Mouse (Mus musculus): ENCODE data around the gene Pitx3. TPM values are rescaled to one million over a fixed set of nuclear protein-coding genes. Genes with fewer than 3 reads are reported as not detected.

The Pitx3 gene
- polyA plus RNA-seq, 1 experiment from 2014 or later, result 0.28 TPM

DNA sequence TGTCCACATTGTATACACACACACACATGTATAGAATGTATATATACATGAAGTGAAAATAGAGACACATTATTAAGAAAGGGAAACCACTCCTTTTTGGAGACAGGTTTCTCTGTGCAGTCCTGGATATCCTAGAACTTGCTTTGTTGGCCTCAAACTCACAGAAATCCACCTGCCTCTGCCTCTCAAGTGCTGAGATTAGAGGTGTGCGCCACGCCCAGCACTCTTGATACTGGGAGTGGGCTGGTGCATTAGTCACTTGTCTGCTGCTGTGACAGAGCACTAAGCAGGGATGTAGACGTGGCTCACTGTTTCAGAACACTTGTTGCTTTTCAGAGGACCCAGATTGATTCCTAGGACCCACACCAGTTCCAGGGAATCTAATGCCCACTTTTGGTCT, 17.8 kb upstream of the Pitx3 start:
- Histone ChIP-seq H3K36me3 (replicated peaks) (peaks cover 34% of the 10 kb centered on the region), H3K27ac (replicated peaks) (no peak overlapping the region), H3K9ac (no peak overlapping the region), H3K4me2 (no peak overlapping the region), H3K9me3 (replicated peaks) (no peaks in the 10 kb centered on the region), H3K27me3 (no peaks in the 10 kb centered on the region), H3K4me3 (replicated peaks) (no peak overlapping the region), H3K4me1 (replicated peaks) (no peaks in the 10 kb centered on the region)
- 78% methylated on average over 3 of the region's 3 CpGs for WGBS (ENCODE audit: insufficient replicate concordance)
- ATAC-seq (ENCODE audit: insufficient read depth), result no peak

DNA sequence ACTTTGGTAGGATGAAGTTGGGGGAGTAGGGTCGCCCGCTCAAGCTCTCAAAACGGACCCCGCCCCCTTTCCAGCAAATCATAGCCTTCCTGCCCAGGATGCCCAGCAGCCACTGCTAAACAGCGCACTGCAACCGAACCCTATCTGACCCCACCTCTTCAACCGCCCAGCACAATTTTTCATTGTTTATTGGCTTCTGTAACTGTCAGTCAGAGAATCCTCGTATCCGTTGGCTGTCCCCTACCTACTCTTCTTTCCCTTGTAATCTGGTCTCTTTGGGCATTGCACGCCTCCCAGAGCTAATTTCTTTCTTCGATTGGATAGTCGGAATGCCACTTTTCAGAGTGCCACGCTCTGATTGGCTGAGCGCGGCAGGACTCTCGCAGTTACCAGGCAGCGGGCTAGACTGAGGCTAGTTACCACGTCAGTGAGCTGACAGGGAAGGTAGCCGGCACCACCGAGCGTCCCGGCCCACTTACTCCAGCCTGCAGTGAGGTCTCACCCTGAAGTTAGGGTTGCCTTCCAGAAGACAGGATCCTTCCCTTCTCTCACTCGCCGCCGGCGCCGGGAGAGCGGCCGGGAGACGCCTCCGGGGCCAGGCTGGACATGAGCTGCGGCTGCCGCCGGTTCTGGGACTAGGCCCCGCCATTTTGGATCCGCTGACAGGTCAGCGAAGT, 4.1 kb upstream of the Pitx3 start, which contains the start of gene Gbf1:
Gene Gbf1 (plus strand): TSS at position 383 of the 677 bp plus-strand sequence.
- peaks cover 42% of the 10 kb centered on the region for H3K4me1 ChIP-seq (replicated peaks)
- H3K4me2 ChIP-seq, result peak within 1 kb of the TSS; percentile 86
- no peaks in the 10 kb centered on the region for H3K9me3 ChIP-seq (replicated peaks)
- peak within 1 kb of the TSS; percentile 89 for H3K4me3 ChIP-seq (replicated peaks)
- no peaks in the 10 kb centered on the region for H3K36me3 ChIP-seq (replicated peaks)
- under 1% methylated on average over 37 of the region's 37 CpGs for WGBS (ENCODE audit: insufficient replicate concordance)
- H3K9ac ChIP-seq, result peak within 1 kb of the TSS; percentile 85
- peak within 1 kb of the TSS; percentile 54; the same call in 1 of the 2 replicates for H3K27ac ChIP-seq (replicated peaks)
- ATAC-seq (ENCODE audit: insufficient read depth), result peak; percentile 95
- peaks cover 44% of the 10 kb centered on the region for H3K27me3 ChIP-seq

- no peak overlapping the region for H3K9ac ChIP-seq
- peak overlapping the region; percentile 79 for H3K4me2 ChIP-seq
- no peak for ATAC-seq (ENCODE audit: insufficient read depth)
- 28% methylated on average over 12 of the region's 12 CpGs for WGBS (ENCODE audit: insufficient replicate concordance)
- H3K9me3 ChIP-seq (replicated peaks), result no peaks in the 10 kb centered on the region
- no peak overlapping the region; the same call in 1 of the 2 replicates for H3K4me3 ChIP-seq (replicated peaks)
- H3K36me3 ChIP-seq (replicated peaks), result no peaks in the 10 kb centered on the region
- H3K27me3 ChIP-seq, result peaks cover 76% of the 10 kb centered on the region
- H3K4me1 ChIP-seq (replicated peaks), result peaks cover 37% of the 10 kb centered on the region
- no peak overlapping the region for H3K27ac ChIP-seq (replicated peaks)
Measured at GRCm38 (mm10) chr19:46149091-46149490, 965 bp upstream of the Pitx3 start.

- peaks cover 30% of the 10 kb centered on the region for H3K4me1 ChIP-seq (replicated peaks)
- WGBS (ENCODE audit: insufficient replicate concordance), result under 1% methylated on average over 27 of the region's 27 CpGs
- H3K36me3 ChIP-seq (replicated peaks), result no peaks in the 10 kb centered on the region
- peak overlapping the region; percentile 55 for H3K4me3 ChIP-seq (replicated peaks)
- peak overlapping the region; percentile 79 for H3K4me2 ChIP-seq
- H3K9me3 ChIP-seq (replicated peaks), result no peaks in the 10 kb centered on the region
- no peak overlapping the region for H3K27ac ChIP-seq (replicated peaks)
- peak overlapping the region; percentile 21; the same call in 1 of the 2 replicates for H3K9ac ChIP-seq
- ATAC-seq (ENCODE audit: insufficient read depth), result peak; percentile 23
- peaks cover 83% of the 10 kb centered on the region for H3K27me3 ChIP-seq
Measured at GRCm38 (mm10) chr19:46148372-46148760, 240 bp upstream of the Pitx3 start.

DNA sequence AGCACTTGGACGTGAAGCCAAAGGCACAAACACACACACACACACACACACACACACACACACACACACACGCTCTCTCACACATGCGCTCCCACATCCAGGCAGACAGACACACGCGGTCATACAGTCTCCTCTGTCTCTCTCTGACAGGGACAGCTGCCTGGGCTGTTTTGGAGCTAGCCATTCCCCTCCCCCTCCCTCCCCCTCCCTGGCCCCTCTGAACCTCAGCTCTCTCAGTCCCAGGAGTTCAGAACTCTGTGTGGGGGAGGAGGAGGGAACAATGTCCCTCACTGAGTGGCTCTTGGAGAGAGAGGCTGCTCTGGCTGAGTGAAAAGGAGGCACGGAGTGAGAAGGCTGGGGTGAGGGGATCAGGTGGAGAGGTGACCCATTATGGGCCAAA, 7.0 kb downstream of the Pitx3 start:
- Histone ChIP-seq H3K4me1 (replicated peaks) (peaks cover 20% of the 10 kb centered on the region), H3K27ac (replicated peaks) (no peak overlapping the region), H3K9ac (no peak overlapping the region), H3K27me3 (peaks cover 100% of the 10 kb centered on the region), H3K4me3 (replicated peaks) (no peak overlapping the region), H3K4me2 (no peak overlapping the region), H3K9me3 (replicated peaks) (no peaks in the 10 kb centered on the region), H3K36me3 (replicated peaks) (no peaks in the 10 kb centered on the region)
- ATAC-seq (ENCODE audit: insufficient read depth), result no peak
- 38% methylated on average over 6 of the region's 6 CpGs for WGBS (ENCODE audit: insufficient replicate concordance)

DNA sequence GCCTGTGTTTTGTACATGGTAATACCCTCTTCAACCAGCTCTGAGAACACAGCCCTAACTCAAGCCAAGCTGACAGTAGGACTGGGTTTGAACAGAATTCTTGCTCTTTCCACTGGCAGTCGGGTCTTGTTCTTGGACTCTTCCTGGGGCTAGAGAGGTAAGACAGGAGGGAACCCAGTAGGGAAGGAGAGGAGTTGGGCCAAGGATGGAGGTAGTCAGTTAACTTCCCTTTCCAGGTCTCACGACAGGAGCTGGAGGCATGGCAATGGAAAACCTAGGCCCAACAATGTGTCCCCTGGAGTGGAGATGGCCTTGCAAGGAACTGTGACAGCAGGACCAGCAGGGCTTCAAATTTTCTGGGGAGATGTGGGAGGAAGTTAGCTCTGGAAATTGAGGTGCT, 7.8 kb downstream of the Pitx3 start:
- Histone ChIP-seq H3K36me3 (replicated peaks) (no peaks in the 10 kb centered on the region), H3K4me3 (replicated peaks) (no peak overlapping the region), H3K9ac (no peak overlapping the region), H3K27ac (replicated peaks) (no peak overlapping the region), H3K4me1 (replicated peaks) (peaks cover 27% of the 10 kb centered on the region), H3K4me2 (no peak overlapping the region), H3K27me3 (peaks cover 100% of the 10 kb centered on the region), H3K9me3 (replicated peaks) (no peaks in the 10 kb centered on the region)
- 55% methylated on average over 2 of the region's 2 CpGs for WGBS (ENCODE audit: insufficient replicate concordance)
- no peak for ATAC-seq (ENCODE audit: insufficient read depth)

- peaks cover 100% of the 10 kb centered on the region for H3K27me3 ChIP-seq
- ATAC-seq (ENCODE audit: insufficient read depth), result peak; percentile 69
- H3K4me3 ChIP-seq (replicated peaks), result peak overlapping the region; percentile 58
- H3K4me2 ChIP-seq, result peak overlapping the region; percentile 98
- peaks cover 31% of the 10 kb centered on the region for H3K4me1 ChIP-seq (replicated peaks)
- H3K9me3 ChIP-seq (replicated peaks), result no peaks in the 10 kb centered on the region
- H3K9ac ChIP-seq, result peak overlapping the region; percentile 37; the same call in 1 of the 2 replicates
- WGBS (ENCODE audit: insufficient replicate concordance), result 2% methylated on average over 49 of the region's 49 CpGs
- H3K27ac ChIP-seq (replicated peaks), result no peak overlapping the region
- no peaks in the 10 kb centered on the region for H3K36me3 ChIP-seq (replicated peaks)
Measured at GRCm38 (mm10) chr19:46136639-46137580, 11.2 kb downstream of the Pitx3 start.

- Histone ChIP-seq H3K36me3 (replicated peaks) (no peaks in the 10 kb centered on the region), H3K27me3 (peaks cover 100% of the 10 kb centered on the region), H3K9me3 (replicated peaks) (no peaks in the 10 kb centered on the region), H3K4me2 (peak overlapping the region; percentile 98), H3K27ac (replicated peaks) (no peak overlapping the region), H3K4me1 (replicated peaks) (peaks cover 35% of the 10 kb centered on the region), H3K4me3 (replicated peaks) (peak overlapping the region; percentile 58), H3K9ac (peak overlapping the region; percentile 37)
- ATAC-seq (ENCODE audit: insufficient read depth), result peak; percentile 44
- under 1% methylated on average over 78 of the region's 79 CpGs for WGBS (ENCODE audit: insufficient replicate concordance)
Measured at GRCm38 (mm10) chr19:46135789-46136638, 12.1 kb downstream of the Pitx3 start.

DNA sequence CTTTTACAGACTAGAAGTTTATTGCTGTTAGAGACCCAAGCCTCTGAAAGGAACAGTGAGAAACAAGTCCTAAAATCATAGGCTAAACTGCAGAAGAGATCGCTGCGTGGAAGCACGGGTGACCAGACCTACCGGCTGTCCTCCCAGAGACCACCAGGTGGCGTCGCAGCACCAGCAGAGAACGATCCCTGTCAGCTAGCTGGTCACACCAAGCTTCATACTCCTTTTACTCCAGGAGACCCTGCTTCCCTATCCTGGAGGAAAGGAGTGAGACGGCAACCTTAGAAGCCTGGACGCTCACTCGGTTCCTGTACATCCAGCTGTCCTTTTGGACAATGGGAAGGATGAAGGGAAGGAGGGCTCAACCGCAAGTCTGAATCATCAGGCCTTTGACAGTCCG, 12.8 kb downstream of the Pitx3 start:
- Histone ChIP-seq H3K9me3 (replicated peaks) (no peaks in the 10 kb centered on the region), H3K9ac (no peak overlapping the region), H3K4me3 (replicated peaks) (peak overlapping the region; percentile 58), H3K27ac (replicated peaks) (no peak overlapping the region), H3K27me3 (peaks cover 100% of the 10 kb centered on the region), H3K4me1 (replicated peaks) (peaks cover 35% of the 10 kb centered on the region), H3K4me2 (peak overlapping the region; percentile 98), H3K36me3 (replicated peaks) (no peaks in the 10 kb centered on the region)
- no peak for ATAC-seq (ENCODE audit: insufficient read depth)
- WGBS (ENCODE audit: insufficient replicate concordance), result 2% methylated on average over 12 of the region's 12 CpGs

- no peak overlapping the region for H3K4me3 ChIP-seq (replicated peaks)
Measured at GRCm38 (mm10) chr19:46132577-46132976, 15.5 kb downstream of the Pitx3 start.

More at GRCm38 (mm10) chr19:46132577-46132976, 15.5 kb downstream of the Pitx3 start:
- Histone ChIP-seq H3K4me2 (no peak overlapping the region; the same call in 1 of the 2 replicates), H3K9ac (no peak overlapping the region), H3K27me3 (peaks cover 92% of the 10 kb centered on the region), H3K36me3 (replicated peaks) (no peaks in the 10 kb centered on the region), H3K9me3 (replicated peaks) (no peaks in the 10 kb centered on the region), H3K27ac (replicated peaks) (no peak overlapping the region), H3K4me1 (replicated peaks) (peaks cover 31% of the 10 kb centered on the region)
- ATAC-seq (ENCODE audit: insufficient read depth), result no peak
- 18% methylated on average over 6 of the region's 6 CpGs for WGBS (ENCODE audit: insufficient replicate concordance)
